Mouse (Mus musculus) heart, postnatal 0 days (tissue): ENCODE data around the gene Slc22a14.

Source experiments
- CTCF ChIP-seq: IDR thresholded peaks from 2 replicates; pipeline ENCODE4 v1.5.1; 2016; ENCODE audit warnings: antibody characterized with exemption, control low read depth, low read depth
- EP300 ChIP-seq: IDR thresholded peaks from 2 replicates; pipeline ENCODE4 v1.6.1; 2016; ENCODE audit warnings: antibody characterized with exemption, low read depth

GRCm38 (mm10) chr9:119358058-119358429 is 7.3 kb downstream of the Slc22a14 start:
- TF ChIP-seq EP300: no peak
- no peak for TF ChIP-seq CTCF
